Mouse (Mus musculus) yolk sac, embryonic 10.5 days (tissue): ENCODE data around the gene Ssbp3.

Experiments
- DNase-seq: peaks from one replicate; pipeline ENCODE4 v3.0.0-alpha.2; 2017; ENCODE audit warnings: low spot score

Ssbp3 gene

DNA sequence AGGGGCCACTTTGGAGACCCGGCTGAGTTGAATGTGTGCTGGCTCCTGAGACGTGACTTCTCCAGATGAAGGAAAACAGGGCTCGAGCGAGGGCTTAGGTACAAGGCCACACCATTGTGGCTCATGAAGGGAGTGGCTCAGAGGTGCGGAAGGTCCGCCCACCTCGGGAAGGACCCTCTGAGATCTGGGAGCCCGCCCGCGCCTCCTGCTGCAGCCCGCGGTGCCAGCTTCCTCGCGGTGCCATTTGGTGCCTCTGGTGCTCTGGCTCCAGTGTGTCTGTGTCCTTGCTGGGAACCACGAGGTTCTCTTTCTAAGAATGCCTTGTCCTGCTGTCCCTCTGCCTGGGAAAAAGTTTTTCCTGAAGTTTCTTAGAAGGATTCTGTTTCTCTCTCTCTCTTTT, 187.4 kb downstream of the Ssbp3 start:
- no peak for DNase-seq

- no peak for DNase-seq
Measured at GRCm38 (mm10) chr4:107098375-107098774, 187.9 kb downstream of the Ssbp3 start.

GRCm38 (mm10) chr4:107098791-107099525, 188.5 kb downstream of the Ssbp3 start:
- no peak for DNase-seq
